Mouse (Mus musculus) layer of hippocampus, postnatal 14 days (tissue): Measurements from ENCODE around the gene Nfkbie. TPM values are rescaled to one million over a fixed set of nuclear protein-coding genes. Genes with fewer than 3 reads are reported as not detected.

Experiments used
- total RNA-seq, 2 experiments: library from RNA; stranded (reverse); gene quantifications; 2 replicates each; pipeline ENCODE4 v1.2.3; 2021

Nfkbie gene
- total RNA-seq, 2 experiments from 2014 or later, result 3.4 to 3.6 TPM

Other genes starting within 250 kb of the Nfkbie start
- 10 to 100 TPM; 47.0 to 50.2 TPM for gene Cdc5l, start 122.0 kb upstream of the Nfkbie start, total RNA-seq
- 1 to 10 TPM; 5.0 to 5.4 TPM for gene Spats1, start 80.3 kb upstream of the Nfkbie start, total RNA-seq
- gene Aars2, start 48.9 kb upstream of the Nfkbie start, total RNA-seq, result 10 to 100 TPM; 20.4 to 24.2 TPM
- gene Tcte1, start 32.3 kb upstream of the Nfkbie start, total RNA-seq, result 1 to 10 TPM in 1 of 2 experiments, under 1 TPM in 1; 0.88 to 1.1 TPM
- 100 to 1,000 TPM; 106 to 107 TPM for gene Tmem151b, start 6.0 kb upstream of the Nfkbie start, total RNA-seq
- gene Slc35b2, start 8.2 kb downstream of the Nfkbie start, total RNA-seq, result 10 to 100 TPM; 47.3 to 52.8 TPM
- gene Hsp90ab1, start 17.6 kb downstream of the Nfkbie start, total RNA-seq, result 1,000 to 10,000 TPM; 1,658 to 1,733 TPM
- 10 to 100 TPM; 17.5 to 22.9 TPM for gene Slc29a1, start 43.9 kb downstream of the Nfkbie start, total RNA-seq
- not detected for gene Mymx, start 46.4 kb downstream of the Nfkbie start, total RNA-seq
- under 1 TPM; 0.14 to 0.25 TPM for gene Capn11, start 103.6 kb downstream of the Nfkbie start, total RNA-seq
- gene Mrpl14, start 130.6 kb downstream of the Nfkbie start, total RNA-seq, result 10 to 100 TPM; 36.4 to 43.5 TPM
- gene Tmem63b, start 131.2 kb downstream of the Nfkbie start, total RNA-seq, result 100 to 1,000 TPM; 219 to 224 TPM
- not detected for gene 1600014C23Rik, start 178.1 kb downstream of the Nfkbie start, total RNA-seq